ENCODE assay signal across 13 mouse cellular contexts in genomic region chr4:126455441-126455840, GRCm38 (mm10).
"Had no signal": no experiment of that assay in that cellular context is flagged by ENCODE, and none has a peak within 500 bp of the region (broad histone marks: within the 10 kb centered on the region; RNA-seq: fewer than 3 reads in every experiment).

No protein-coding gene starts in this region.

- H3K9ac ChIP-seq: limb, embryonic 15.5 days; liver, embryonic 12.5 days; midbrain, embryonic 12.5 days; neural tube, embryonic 13.5 days; stomach, embryonic 15.5 days had no signal

- H3K27ac ChIP-seq: kidney, postnatal 0 days; limb, embryonic 15.5 days; liver, embryonic 12.5 days; midbrain, embryonic 12.5 days; neural tube, embryonic 13.5 days; stomach, embryonic 15.5 days had no signal

- H3K9me3 ChIP-seq: limb, embryonic 15.5 days; liver, embryonic 12.5 days; midbrain, embryonic 12.5 days; neural tube, embryonic 13.5 days; stomach, embryonic 15.5 days had no signal

- H3K4me2 ChIP-seq: limb, embryonic 15.5 days; liver, embryonic 12.5 days; midbrain, embryonic 12.5 days; neural tube, embryonic 13.5 days; stomach, embryonic 15.5 days had no signal

- DNase-seq: kidney, adult 11 months; kidney, adult 9 months; layer of hippocampus, adult 9-11 months; layer of hippocampus, postnatal 36 days; retina, postnatal 1 day; thymus, postnatal 4 days had no signal

- ATAC-seq: liver, embryonic 12.5 days; midbrain, embryonic 16.5 days had no signal

- H3K27me3 ChIP-seq: limb, embryonic 15.5 days; liver, embryonic 12.5 days; midbrain, embryonic 12.5 days; neural tube, embryonic 13.5 days; stomach, embryonic 15.5 days had no signal

- H3K4me1 ChIP-seq: limb, embryonic 15.5 days; liver, embryonic 12.5 days; midbrain, embryonic 12.5 days; neural tube, embryonic 13.5 days; stomach, embryonic 15.5 days had no signal

- H3K4me3 ChIP-seq: limb, embryonic 15.5 days; liver, embryonic 12.5 days; midbrain, embryonic 12.5 days; neural tube, embryonic 13.5 days; stomach, embryonic 15.5 days had no signal
